Mouse (Mus musculus) right cerebral cortex, postnatal 10 days (tissue): ENCODE data around the gene Pcbp3.

Experiments used
- DNase-seq, 2 experiments: peaks; one replicate each; pipeline ENCODE4 v3.0.0; 2021; ENCODE audit warnings: low spot score in 2 of 2

The Pcbp3 gene

GRCm38 (mm10) chr10:76844901-76845300, 116.8 kb downstream of the Pcbp3 start:
- DNase-seq: no peak

- no peak for DNase-seq
These were observed 117.3 kb downstream of the Pcbp3 start for GRCm38 (mm10) chr10:76844365-76844764.

DNA sequence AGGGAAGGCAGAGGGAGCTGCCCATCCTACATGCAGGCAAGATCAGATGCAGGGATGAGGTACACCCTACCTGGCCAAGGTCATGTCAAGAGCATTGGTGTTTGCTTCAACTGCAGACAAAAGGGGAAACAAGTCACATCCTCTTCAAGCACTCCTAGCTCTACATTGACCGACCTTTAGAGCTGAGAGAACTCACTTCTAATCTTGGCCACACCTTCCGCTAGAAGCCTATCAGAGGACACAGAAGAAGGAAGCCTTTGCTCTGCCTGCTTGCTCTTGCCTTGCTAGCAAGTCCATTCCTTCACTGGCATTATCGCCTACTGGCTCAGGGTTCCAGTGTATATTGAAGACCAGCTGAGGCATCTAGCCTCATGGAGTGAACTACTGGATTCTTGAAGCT, 119.6 kb downstream of the Pcbp3 start:
- DNase-seq: no peak

DNA sequence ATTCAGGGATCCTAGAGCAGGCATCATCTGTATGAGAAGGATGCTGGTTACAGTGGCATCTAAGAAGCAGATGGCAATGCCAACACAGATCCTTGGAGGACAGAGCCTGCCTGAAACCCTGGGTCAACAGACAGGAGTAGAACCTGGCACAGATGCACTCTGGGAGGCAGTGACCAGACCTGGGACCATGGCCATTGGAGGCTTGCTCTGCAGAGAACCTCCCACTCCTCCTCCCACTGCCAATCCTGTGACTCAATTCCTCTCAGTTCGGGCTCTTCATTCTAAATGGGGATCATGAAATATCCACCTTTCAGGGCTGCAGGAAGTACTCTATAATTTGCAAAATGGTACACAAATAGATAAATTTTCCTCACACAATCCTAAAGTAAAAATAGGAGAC, 120.5 kb downstream of the Pcbp3 start:
- DNase-seq: no peak

DNA sequence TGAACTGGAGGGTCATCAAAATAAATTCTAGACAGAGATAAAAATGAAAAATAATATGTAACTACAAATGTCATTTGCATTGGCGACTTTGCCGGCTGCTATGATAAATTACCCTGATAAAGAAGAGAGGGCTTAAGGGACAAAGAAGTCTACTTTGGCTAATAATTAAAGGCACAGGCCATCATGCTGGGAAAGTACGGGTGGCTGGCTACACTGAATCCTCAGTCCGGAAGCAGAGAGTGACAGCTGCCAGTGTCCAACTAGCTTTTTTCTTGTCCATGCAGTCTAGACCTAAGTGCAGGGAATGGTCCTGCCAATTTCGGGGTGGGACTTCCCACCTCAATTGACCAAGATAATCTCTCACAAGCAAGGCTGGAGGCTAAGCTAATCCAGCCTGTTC, 121.1 kb downstream of the Pcbp3 start:
- DNase-seq: no peak

DNA sequence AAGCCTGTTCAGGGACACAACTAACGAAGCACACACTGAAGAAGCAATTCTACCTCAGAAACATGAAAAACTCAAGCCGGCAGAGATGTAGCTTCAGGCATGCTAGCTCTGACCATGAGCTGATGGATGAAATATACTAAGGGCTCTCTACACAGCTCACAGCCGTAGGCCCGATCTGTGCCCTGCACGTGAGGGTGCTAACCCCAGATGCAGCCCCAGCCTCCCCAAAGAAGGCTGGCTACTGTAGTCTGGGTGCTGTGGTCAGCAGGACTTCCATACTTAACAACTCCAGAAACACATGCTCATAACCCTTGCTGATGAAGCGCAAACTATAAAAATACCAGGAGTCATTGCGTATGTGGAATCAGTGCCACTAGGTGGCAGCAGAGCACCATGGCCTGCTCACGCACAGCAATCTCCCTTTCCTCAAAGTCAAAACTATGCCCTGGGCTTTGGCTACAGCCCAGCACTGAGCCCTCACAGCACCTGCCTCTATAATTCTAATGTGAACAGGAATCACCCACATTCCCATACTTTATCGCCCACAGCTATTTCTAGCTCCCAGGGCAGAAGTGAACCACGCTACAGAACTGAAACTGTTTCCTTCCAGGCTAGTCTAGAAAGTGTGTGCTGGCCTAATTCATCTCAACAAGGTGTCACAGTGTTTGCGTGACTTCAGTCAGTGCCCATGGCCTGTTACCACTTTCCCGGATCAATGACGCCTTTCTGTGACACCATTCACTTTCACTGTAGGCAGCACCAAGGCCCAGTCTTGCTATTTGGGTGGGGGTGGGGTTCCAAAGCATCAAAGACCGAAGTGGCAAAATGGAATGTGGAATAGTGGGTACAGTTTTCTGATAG, 126.0 kb downstream of the Pcbp3 start:
- peak; percentile 85 to 91 for DNase-seq

DNA sequence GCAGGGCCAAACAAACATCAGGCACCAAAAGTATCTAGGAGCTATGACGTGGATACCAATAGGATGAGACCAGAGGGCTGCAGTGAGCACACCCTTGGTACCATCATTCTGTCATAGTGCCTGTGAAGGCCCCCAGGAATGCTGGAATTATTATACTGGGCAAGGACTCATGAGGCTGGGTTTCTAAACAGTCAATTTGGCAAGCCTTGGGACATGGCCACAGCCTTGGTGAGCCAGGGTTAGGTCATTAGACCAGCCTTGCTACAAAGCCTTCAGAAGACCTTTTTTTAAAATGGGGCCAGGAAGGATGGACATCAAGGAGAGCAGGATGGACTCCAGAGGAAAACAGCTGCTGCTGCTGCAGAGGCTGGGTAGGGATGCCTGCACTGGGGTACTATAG, 128.8 kb downstream of the Pcbp3 start:
- no peak for DNase-seq

DNA sequence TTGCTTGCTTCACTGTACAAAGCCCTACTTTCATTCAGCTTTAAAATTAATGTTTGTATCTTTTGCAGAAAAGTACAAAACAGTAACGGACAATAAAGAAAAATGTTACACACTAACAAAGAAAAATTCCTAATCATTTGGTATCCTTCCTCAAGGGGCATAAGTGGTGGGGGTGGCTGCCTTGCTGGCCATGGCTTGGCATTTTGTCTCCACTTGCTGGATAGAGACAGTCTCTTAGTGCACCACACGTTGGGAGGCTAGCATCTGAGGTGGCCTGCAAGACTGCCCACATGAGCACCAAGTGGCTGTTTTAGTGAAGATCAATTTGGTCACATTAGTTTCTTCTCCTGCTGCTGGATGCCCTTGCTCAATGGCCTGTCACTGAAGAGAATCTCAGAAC, 129.8 kb downstream of the Pcbp3 start:
- DNase-seq: no peak

GRCm38 (mm10) chr10:76831151-76831550, 130.5 kb downstream of the Pcbp3 start:
- DNase-seq: no peak

DNA sequence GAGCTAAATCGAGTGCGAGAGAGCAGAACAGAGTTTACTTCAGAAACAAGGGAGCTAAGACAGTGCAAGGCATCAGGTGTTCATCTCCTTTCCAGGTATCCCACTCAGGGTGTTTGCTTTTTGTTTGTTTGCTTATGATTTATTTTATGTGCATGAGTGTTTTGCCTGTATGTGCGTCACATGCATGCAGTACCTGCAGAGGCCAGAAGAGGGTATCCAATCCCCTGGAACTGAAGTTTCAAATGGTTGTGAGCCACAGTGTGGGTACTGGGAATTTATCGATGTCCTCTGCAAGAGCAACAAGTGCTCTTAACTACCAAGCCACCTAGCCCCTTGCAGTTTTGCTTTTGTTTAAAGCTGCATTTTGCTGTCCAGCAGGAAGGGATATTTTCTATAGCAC, 132.8 kb downstream of the Pcbp3 start:
- DNase-seq: no peak

GRCm38 (mm10) chr10:76822698-76823097, 139.0 kb downstream of the Pcbp3 start:
- no peak for DNase-seq

GRCm38 (mm10) chr10:76819321-76819720, 142.4 kb downstream of the Pcbp3 start:
- no peak for DNase-seq

- DNase-seq: no peak
These were observed 143.3 kb downstream of the Pcbp3 start for GRCm38 (mm10) chr10:76818337-76818736.

DNA sequence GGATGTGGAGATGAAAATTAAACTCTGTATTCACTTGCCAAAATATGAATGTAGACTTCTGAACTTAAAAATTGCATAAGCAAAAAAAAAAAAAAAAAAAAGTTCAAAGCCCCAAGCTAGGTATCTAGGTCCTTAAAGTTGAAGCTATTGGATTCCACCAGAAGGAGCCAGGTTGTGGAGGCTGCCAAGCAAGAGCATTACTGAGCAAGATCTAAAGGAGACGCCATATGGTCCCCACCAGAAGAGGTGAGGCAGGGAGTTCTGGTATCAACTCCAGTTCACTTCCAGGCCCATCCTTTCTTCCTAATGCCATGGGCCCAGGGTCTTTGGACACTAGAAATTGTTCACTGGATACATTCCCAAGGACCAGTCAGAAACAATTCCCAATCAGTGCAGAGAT, 144.8 kb downstream of the Pcbp3 start:
- no peak for DNase-seq

DNA sequence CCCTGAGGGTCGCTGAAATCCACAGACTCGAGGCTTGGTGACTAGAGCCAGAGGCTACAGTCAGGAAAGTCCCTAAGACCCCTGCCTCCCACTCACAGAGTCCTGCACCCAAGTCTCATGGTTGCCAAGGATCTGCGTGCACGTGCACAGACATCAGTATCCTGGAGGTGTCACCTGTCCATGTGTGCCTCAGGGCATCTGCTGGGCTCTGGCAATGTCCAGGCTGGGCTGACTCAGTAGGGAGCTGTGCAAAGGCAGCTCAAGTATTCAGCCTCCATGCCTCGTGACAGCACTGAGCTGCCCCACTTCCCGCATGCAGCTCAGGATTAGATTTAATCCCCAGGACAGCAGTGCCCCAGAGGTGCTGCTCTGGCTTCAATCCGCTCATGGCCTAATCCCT, 145.3 kb downstream of the Pcbp3 start:
- DNase-seq: no peak

GRCm38 (mm10) chr10:76815481-76815880, 146.2 kb downstream of the Pcbp3 start:
- DNase-seq: no peak

DNA sequence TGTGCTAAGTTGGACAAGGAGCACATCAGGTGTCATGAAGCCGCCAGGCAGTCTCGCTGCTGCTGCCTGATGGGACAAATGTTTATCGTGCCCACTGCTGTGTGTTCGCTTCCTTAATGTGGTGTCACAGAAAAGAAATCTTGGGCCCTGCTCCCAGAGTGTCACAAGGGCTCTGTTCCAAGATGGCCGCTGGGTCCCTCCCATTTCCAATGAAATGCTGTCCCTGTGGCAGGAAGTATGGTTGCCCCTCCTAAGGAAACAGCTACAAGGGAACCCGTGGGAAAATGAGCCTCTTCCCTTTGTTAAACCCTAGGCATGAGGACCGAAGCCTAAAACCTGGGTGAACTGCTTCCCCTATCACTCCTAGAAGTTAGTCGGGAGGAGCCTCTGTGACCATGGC, 146.9 kb downstream of the Pcbp3 start:
- DNase-seq: no peak

DNA sequence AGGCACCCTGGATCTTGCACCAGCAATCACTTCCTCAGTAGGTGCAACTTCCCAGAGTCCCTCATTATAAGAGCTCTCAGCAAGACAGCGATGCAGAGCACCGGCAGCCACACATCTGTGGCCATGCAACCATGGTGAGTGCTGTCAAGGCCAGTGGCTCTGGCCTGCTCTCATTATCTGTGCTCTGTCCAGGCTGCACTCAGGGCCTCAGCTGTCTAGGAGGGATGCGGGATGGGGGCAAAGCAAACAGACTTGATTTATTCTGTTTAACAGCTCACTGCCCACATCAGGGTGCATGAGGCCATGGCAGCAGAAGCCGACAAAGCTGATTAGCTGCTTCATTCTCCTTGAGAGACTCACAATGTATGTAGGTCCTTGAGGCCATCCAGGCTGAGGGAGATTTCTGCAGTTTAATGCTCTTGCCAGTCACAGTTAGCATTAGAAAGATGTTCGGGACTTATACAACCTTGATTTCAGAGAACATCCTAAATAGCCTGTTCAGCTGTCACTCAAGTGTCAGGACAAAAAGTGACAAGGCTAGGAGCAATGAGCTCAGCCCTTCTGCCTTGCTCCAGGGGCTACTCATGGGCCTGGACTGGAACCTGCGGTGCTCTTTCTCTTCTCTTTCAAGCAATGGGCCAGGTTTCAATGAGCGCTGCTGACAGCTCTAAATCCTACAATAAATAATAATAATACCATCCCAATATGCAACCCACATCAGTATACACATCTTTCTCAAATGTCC, 151.6 kb downstream of the Pcbp3 start:
- DNase-seq: no peak

DNA sequence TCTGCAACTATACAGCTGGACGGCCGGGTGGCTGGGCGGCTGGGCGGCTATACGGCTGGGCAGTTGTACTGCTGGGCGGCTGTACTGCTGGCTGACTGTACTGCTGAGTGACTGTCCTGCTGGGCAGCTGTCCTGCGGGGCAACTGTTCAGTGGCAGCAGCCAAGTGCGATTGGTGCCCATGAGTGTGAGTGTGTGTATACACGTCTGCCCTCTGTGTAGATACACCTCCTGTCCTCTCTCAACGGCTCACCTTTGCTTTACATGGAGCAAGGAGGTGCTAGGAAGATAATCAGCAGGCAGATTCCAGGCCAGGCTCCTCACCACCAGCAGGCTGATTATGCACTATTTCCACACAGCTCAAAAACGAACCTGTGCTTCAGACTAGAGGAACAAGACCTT, 152.2 kb downstream of the Pcbp3 start:
- DNase-seq: no peak

DNA sequence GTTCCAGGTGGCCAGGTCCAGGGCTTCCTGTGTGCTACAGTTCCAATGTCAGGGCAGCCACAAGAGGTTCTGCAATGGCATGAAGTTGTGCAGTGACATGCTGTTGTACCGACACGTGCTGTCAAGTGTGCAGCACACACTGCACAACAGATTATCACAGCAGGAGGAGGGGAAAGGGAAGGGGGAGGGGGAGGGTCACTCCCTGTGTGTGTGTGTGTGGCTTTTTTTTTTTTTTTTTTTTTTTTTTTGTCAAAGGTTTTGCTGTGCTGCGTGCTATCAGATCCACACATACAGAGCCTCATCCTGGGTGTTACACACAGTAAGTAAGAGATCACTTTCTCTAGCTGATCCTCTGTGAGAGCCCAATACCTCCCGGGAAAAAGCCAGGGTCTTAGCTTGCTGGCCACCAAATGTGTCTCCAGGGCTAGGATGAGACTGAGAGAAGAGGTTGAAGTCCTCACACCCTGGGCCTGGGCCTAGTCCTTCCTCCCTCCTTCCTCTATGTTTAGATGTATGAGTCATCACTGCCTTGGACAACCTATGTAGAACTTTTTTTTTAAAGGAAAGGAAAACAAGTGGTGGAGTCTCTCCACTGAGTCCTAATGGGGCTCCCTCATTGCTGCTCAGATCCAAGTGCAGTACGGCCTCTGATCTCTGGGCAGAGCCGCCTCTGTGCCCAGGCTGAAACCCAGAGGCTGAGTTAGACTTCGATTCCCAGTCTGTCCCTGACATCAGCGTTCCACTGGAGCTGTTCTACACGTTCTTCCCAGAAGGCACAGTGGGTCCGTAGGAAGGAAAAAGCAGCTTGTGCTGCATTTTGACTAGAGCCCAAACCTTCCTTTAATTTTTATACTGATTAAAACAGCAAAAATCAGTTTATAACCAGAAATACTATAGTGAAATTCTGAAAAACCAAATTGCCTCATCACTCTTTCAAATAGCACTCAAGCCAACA, 153.0 kb downstream of the Pcbp3 start:
- no peak for DNase-seq

GRCm38 (mm10) chr10:76802500-76802885, 159.2 kb downstream of the Pcbp3 start:
- DNase-seq: no peak

- no peak for DNase-seq
These were observed 159.7 kb downstream of the Pcbp3 start for GRCm38 (mm10) chr10:76801841-76802499.
